Mouse (Mus musculus) embryonic stem cell, embryonic (primary cell): ENCODE measurements at regions not wholly inside any gene's neighbourhood (a gene's known extent, or its start where the extent isn't known, plus 50 kb on each side); places are given as distances from the start of the nearest gene placed in this dataset.

Experiments used
- CTCF ChIA-PET, 4 experiments: fragments of 300-600 bp in 2 of 4; fragments of 350-600 bp in 2 of 4; sonication (Branson Sonifier 250); formaldehyde crosslinking; loops; one replicate each; lab custom pipeline; 2022; ENCODE audit warnings: inconsistent platforms in 2 of 4; lab: Charles Lee
- POLR2A ChIA-PET, 4 experiments: fragments of 300-600 bp in 2 of 4; fragments of 350-600 bp in 2 of 4; sonication (Branson Sonifier 250); formaldehyde crosslinking; loops; one replicate each; lab custom pipeline; 2022; ENCODE audit warnings: antibody characterized with exemption in 4 of 4, inconsistent platforms in 1 of 4; lab: Charles Lee

- ChIA-PET CTCF (no interaction called here), POLR2A (interaction anchor here in 3 of 4 experiments (0.6 to 1.1 kb wide), 6 partner anchors 17 to 553 kb away, joined by 3 to 5 read pairs (median 3); no protein-coding TSS in a partner anchor)
Observed at GRCm38 (mm10) chr19:14922238-14922637, 324.4 kb upstream of the Tle4 start.

- ChIA-PET POLR2A (interaction anchor here in 2 of 4 experiments (0.6 to 0.8 kb wide), 4 partner anchors 18 to 137 kb away, joined by 3 to 8 read pairs (median 4); no protein-coding TSS in a partner anchor), CTCF (interaction anchor here in 1 of 4 experiments (0.6 kb wide), 1 partner anchor 890 kb away, joined by 7 read pairs; no protein-coding TSS in a partner anchor)
Observed at GRCm38 (mm10) chr19:14911056-14911850, 313.4 kb upstream of the Tle4 start.

GRCm38 (mm10) chr19:14894875-14895274, 297.0 kb upstream of the Tle4 start:
- ChIA-PET POLR2A (no interaction called here), CTCF (no interaction called here)

- ChIA-PET CTCF (no interaction called here), POLR2A (interaction anchor here in 1 of 4 experiments (1.0 kb wide), 1 partner anchor 57 kb away, joined by 3 read pairs; no protein-coding TSS in a partner anchor)
Observed at GRCm38 (mm10) chr19:14892390-14892758, 294.5 kb upstream of the Tle4 start.

- ChIA-PET CTCF (no interaction called here), POLR2A (interaction anchor here in 3 of 4 experiments (0.5 to 1.0 kb wide), 7 partner anchors 28 to 629 kb away, joined by 3 to 4 read pairs (median 4); no protein-coding TSS in a partner anchor)
Observed at GRCm38 (mm10) chr19:14891689-14892389, 294.0 kb upstream of the Tle4 start.

GRCm38 (mm10) chr19:14891090-14891428, 293.2 kb upstream of the Tle4 start:
- CTCF ChIA-PET: no interaction called here
- POLR2A ChIA-PET: interaction anchor here in 3 of 4 experiments (0.8 to 1.3 kb wide), 4 partner anchors 15 to 231 kb away, joined by 3 to 4 read pairs (median 4); no protein-coding TSS in a partner anchor

GRCm38 (mm10) chr19:14890241-14891089, 292.6 kb upstream of the Tle4 start:
- ChIA-PET CTCF (no interaction called here), POLR2A (interaction anchor here in 3 of 4 experiments (0.7 to 1.3 kb wide), 4 partner anchors 15 to 293 kb away, joined by 3 to 5 read pairs (median 4); partner anchors contain the start of gene Tle4 (in 1 of the 3))

GRCm38 (mm10) chr19:14889794-14890193, 291.9 kb upstream of the Tle4 start:
- ChIA-PET POLR2A (interaction anchor here in 2 of 4 experiments (0.7 to 1.3 kb wide), 3 partner anchors 14 to 292 kb away, joined by 3 to 5 read pairs (median 4); partner anchors contain the start of gene Tle4 (in 1 of the 2)), CTCF (interaction anchor here in 1 of 4 experiments (0.5 kb wide), 1 partner anchor 426 kb away, joined by 4 read pairs; no protein-coding TSS in a partner anchor)

GRCm38 (mm10) chr19:14883707-14884421, 286.0 kb upstream of the Tle4 start:
- ChIA-PET POLR2A (no interaction called here), CTCF (interaction anchor here in 1 of 4 experiments (0.9 kb wide), 1 partner anchor 12 kb away, joined by 5 read pairs; no protein-coding TSS in a partner anchor)

GRCm38 (mm10) chr19:14880818-14881217, 283.0 kb upstream of the Tle4 start:
- ChIA-PET CTCF (no interaction called here), POLR2A (no interaction called here)

- ChIA-PET CTCF (interaction anchor here in 2 of 4 experiments (0.6 to 1.1 kb wide), 3 partner anchors 510 to 927 kb away, joined by 3 to 7 read pairs (median 3); no protein-coding TSS in a partner anchor), POLR2A (interaction anchor here in 3 of 4 experiments (0.7 to 1.3 kb wide), 12 partner anchors 9 to 276 kb away, joined by 3 to 6 read pairs (median 3); partner anchors contain the start of gene Tle4 (in 2 of the 3))
Observed at GRCm38 (mm10) chr19:14873986-14874385, 276.1 kb upstream of the Tle4 start.

GRCm38 (mm10) chr19:14871178-14871867, 273.5 kb upstream of the Tle4 start:
- ChIA-PET CTCF (no interaction called here), POLR2A (interaction anchor here in 1 of 4 experiments (1.0 kb wide), 1 partner anchor 78 kb away, joined by 3 read pairs; no protein-coding TSS in a partner anchor)

- POLR2A ChIA-PET: interaction anchor here in 3 of 4 experiments (0.6 to 1.3 kb wide), 5 partner anchors 11 to 450 kb away, joined by 3 to 5 read pairs (median 4); no protein-coding TSS in a partner anchor
- CTCF ChIA-PET: interaction anchor here in 1 of 4 experiments (0.6 kb wide), 1 partner anchor 247 kb away, joined by 3 read pairs; no protein-coding TSS in a partner anchor
Observed at GRCm38 (mm10) chr19:14862654-14863468, 265.0 kb upstream of the Tle4 start.

GRCm38 (mm10) chr19:14855036-14855435, 257.2 kb upstream of the Tle4 start:
- CTCF ChIA-PET: no interaction called here
- POLR2A ChIA-PET: interaction anchor here in 1 of 4 experiments (1.0 kb wide), 1 partner anchor 19 kb away, joined by 3 read pairs; no protein-coding TSS in a partner anchor

GRCm38 (mm10) chr19:14853416-14853815, 255.6 kb upstream of the Tle4 start:
- CTCF ChIA-PET: no interaction called here
- POLR2A ChIA-PET: no interaction called here

GRCm38 (mm10) chr19:14849561-14849960, 251.7 kb upstream of the Tle4 start:
- POLR2A ChIA-PET: no interaction called here
- CTCF ChIA-PET: no interaction called here
